Mouse (Mus musculus): ENCODE results near the gene Tmem132e.

DNA sequence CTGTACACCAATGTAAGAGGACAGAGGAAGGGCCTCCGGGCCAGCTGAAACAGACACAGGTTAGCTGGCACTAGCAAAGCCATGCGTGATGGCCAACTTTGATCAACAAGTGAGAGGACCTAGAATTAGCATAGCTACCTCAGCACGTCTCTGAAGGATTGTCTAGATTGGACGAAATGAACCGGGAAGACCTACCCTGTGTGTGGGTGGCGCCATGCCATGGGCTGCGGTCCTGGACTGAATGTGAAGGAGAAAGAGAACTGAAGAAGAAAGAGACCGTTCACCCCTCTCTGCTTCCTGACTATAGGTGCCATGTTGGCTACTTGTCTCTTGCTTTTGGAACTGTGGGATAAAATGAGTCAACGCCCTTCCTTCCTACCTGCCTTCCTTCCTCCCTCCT, 76.8 kb downstream of the Tmem132e start:
- TF ChIP-seq CTCF (IDR thresholded peaks at IDR 0.05) (no peak), EP300 (IDR thresholded peaks at IDR 0.05) (no peak)
